Mouse (Mus musculus): ENCODE data around the gene Tat.

GRCm38 (mm10) chr8:109999974-110000373 is 9.7 kb downstream of the Tat start:
- TF ChIP-seq CTCF (conservative IDR thresholded peaks at IDR 0.05; ENCODE audit: insufficient read depth, insufficient read length, low read depth, low read length) (no peak), POLR2A (IDR thresholded peaks at IDR 0.05; ENCODE audit: low read depth, low read length) (no peak)

All from kidney, adult 2 months (tissue).